Mouse (Mus musculus) forebrain, embryonic 15.5 days (tissue): ENCODE data around the gene Zfp853. TPM values are rescaled to one million over a fixed set of nuclear protein-coding genes. Genes with fewer than 3 reads are reported as not detected.

ENCODE experiments used
- ATAC-seq: fragments of 200-750 bp; cut with Nextera tagmentation; replicated peaks from 2 replicates; pipeline ENCODE4 v1.8.0; 2017; ENCODE audit warnings: mild to moderate bottlenecking, moderate TSS enrichment, moderate library complexity
- H3K27ac ChIP-seq: fragments of 300-500 bp; sonication (generic); replicated peaks from 2 replicates; pipeline ENCODE4 v1.5.1; 2015; ENCODE audit warnings: mild to moderate bottlenecking, inconsistent platforms
- H3K27me3 ChIP-seq: fragments of 300-500 bp; sonication (generic); 2 replicates; pipeline ENCODE4 v1.6.1; 2015; ENCODE audit warnings: inconsistent platforms
- H3K36me3 ChIP-seq: fragments of 300-500 bp; sonication (generic); 2 replicates; pipeline ENCODE4 v1.6.1; 2015; ENCODE audit warnings: mild to moderate bottlenecking, inconsistent platforms
- H3K4me1 ChIP-seq: fragments of 300-500 bp; sonication (generic); 2 replicates; pipeline ENCODE4 v1.6.1; 2015; ENCODE audit warnings: inconsistent platforms
- H3K4me2 ChIP-seq: fragments of 300-500 bp; sonication (generic); replicated peaks from 2 replicates; pipeline ENCODE4 v1.6.1; 2015; ENCODE audit warnings: mild to moderate bottlenecking, inconsistent platforms
- H3K4me3 ChIP-seq: fragments of 300-500 bp; sonication (generic); 2 replicates; pipeline ENCODE4 v1.5.1; 2015; ENCODE audit warnings: mild to moderate bottlenecking, inconsistent platforms
- H3K9ac ChIP-seq: fragments of 300-500 bp; sonication (generic); replicated peaks from 2 replicates; pipeline ENCODE4 v1.6.1; 2015; ENCODE audit warnings: mild to moderate bottlenecking, inconsistent platforms
- H3K9me3 ChIP-seq: fragments of 300-500 bp; sonication (generic); 2 replicates; pipeline ENCODE4 v1.6.1; 2016; ENCODE audit warnings: inconsistent platforms
- WGBS: fragments of 180-500 bp; shearing (Covaris S2); methylation state at CpG from one replicate; pipeline ENCODE4 v1.1.7; 2015; ENCODE audit warnings: mixed read lengths; 5-methylcytosine and 5-hydroxymethylcytosine counted together
- polyA plus RNA-seq: library from polyadenylated mRNA; unstranded; fragments of >200 nt; fragmentation: Nextera tagmentation; extraction: Ambion mirVana; gene quantifications from 2 replicates; pipeline ENCODE4 v1.2.1, GENCODE M21; 2015

Gene Zfp853
- polyA plus RNA-seq, 1 experiment from 2014 or later: not detected

DNA sequence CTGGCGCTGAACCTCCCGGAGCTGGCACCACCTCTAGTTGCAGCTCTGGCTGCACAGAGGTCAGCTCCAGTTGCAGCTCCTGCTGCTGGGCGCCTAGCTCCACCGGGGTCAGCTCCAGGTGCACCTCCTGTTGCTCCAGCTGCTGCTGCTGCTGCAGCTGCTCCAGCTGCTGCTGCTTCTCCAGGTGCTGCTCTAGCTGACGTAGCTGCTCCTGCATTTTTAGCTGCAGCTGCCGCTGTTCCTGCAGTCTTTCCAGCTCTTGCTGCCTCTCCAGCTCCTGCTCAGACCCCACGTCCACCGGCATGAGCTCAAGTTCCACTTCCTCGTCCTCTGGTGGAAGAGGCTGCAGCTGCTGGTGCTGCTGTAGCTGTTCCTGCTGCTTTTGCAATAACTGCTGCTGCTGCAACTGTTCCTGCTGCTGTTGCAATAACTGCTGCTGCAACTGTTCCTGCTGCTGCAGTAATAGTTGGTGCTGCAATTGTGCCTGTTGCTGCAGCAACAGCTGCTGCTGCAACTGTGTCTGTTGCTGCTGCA lies 5.0 kb downstream of the Zfp853 start:
- no peak overlapping the region for H3K9ac ChIP-seq
- H3K4me3 ChIP-seq: peak overlapping the region; percentile 21; the same call in 1 of the 2 replicates
- no peaks in the 10 kb centered on the region for H3K36me3 ChIP-seq
- H3K4me2 ChIP-seq: peak overlapping the region; percentile 24; the same call in 1 of the 2 replicates
- no peak overlapping the region for H3K27ac ChIP-seq
- WGBS: 20% methylated on average over 9 of the region's 9 CpGs
- peaks cover 16% of the 10 kb centered on the region for H3K4me1 ChIP-seq
- peaks cover 44% of the 10 kb centered on the region for H3K27me3 ChIP-seq
- H3K9me3 ChIP-seq: no peaks in the 10 kb centered on the region
- no peak for ATAC-seq

- ATAC-seq: 0 out of 2 replicates have a peak, but pooled peaks have one; percentile 16
- Histone ChIP-seq H3K9me3 (no peaks in the 10 kb centered on the region), H3K4me3 (peak overlapping the region; percentile 21), H3K4me2 (peak overlapping the region; percentile 24), H3K36me3 (no peaks in the 10 kb centered on the region), H3K4me1 (peaks cover 10% of the 10 kb centered on the region; the same call in 1 of the 2 replicates), H3K27ac (no peak overlapping the region), H3K27me3 (peaks cover 41% of the 10 kb centered on the region), H3K9ac (no peak overlapping the region)
- 3% methylated on average over 48 of the region's 48 CpGs for WGBS
Measured at GRCm38 (mm10) chr5:143287774-143288328, 5.6 kb downstream of the Zfp853 start.

DNA sequence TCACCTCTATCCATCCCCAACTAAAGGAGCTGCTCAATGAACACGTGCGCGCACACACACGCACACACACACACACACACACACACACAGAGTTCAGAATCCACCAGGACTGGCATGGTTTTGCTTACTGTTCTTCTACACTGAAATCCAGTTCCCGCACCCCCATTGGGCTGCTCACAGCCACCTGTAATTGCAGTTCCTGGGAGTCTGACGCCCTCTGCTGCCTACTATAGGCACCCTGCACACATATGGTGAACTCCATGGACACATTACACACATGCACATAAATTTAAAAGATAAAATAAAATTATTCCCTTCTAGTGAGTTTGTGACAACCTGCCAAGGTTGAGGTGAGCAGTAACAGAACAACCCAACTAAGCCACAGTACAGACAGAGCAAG lies 8.7 kb downstream of the Zfp853 start:
- H3K27ac ChIP-seq: no peak overlapping the region
- H3K4me1 ChIP-seq: peaks cover 9% of the 10 kb centered on the region; the same call in 1 of the 2 replicates
- WGBS: 38% methylated on average over 6 of the region's 6 CpGs
- no peak overlapping the region for H3K4me3 ChIP-seq
- H3K36me3 ChIP-seq: no peaks in the 10 kb centered on the region
- H3K27me3 ChIP-seq: peaks cover 27% of the 10 kb centered on the region
- H3K9ac ChIP-seq: no peak overlapping the region
- H3K4me2 ChIP-seq: no peak overlapping the region
- ATAC-seq: no peak
- H3K9me3 ChIP-seq: no peaks in the 10 kb centered on the region

DNA sequence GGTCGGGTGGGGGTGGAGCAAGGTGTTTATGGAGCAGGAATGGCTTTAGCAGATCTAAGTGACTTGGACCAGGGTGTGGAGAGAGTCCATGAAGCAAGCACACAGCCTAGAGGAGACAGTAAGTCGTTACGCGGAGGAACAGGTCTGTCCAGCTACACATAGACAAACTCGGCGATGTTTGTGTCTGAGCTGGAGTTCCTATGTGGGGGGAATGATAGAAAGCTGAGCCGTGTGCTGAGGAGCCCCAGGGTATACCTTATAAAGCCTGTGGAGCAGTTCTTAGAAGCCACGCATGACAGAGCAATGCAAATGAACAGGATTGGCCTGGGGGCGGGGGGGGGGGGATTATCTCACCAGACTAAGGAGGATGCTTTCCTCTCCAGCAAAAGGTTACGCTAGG lies 14.2 kb downstream of the Zfp853 start:
- H3K9ac ChIP-seq: no peak overlapping the region
- 40% methylated on average over 10 of the region's 10 CpGs for WGBS
- H3K27ac ChIP-seq: no peak overlapping the region
- no peak for ATAC-seq
- H3K36me3 ChIP-seq: no peaks in the 10 kb centered on the region
- H3K4me1 ChIP-seq: no peaks in the 10 kb centered on the region
- no peak overlapping the region for H3K4me3 ChIP-seq
- no peaks in the 10 kb centered on the region for H3K9me3 ChIP-seq
- no peaks in the 10 kb centered on the region for H3K27me3 ChIP-seq
- H3K4me2 ChIP-seq: no peak overlapping the region

DNA sequence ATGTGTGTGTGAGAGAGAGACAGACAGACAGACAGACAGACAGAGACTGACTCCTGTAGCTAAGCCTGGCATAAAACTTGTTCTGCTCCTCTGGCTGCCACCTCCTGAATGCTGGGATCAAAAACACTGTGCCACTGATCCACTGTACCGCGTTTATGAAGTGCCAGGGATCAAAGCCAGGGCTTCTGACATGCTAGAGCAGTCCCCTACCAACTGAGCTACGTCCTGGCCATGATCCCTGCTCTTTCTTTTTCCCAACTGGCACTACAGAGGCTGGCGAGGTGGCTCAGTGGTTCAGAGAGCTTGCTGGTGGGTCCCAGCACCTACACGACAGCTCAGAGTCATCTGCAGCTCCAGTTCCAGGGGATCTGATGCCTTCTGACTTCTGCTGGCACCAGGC lies 17.7 kb downstream of the Zfp853 start:
- no peak for ATAC-seq
- H3K4me2 ChIP-seq: no peak overlapping the region
- H3K4me1 ChIP-seq: peaks cover 4% of the 10 kb centered on the region
- H3K27ac ChIP-seq: no peak overlapping the region
- no peaks in the 10 kb centered on the region for H3K9me3 ChIP-seq
- WGBS: 40% methylated on average over 5 of the region's 5 CpGs
- H3K36me3 ChIP-seq: no peaks in the 10 kb centered on the region
- H3K4me3 ChIP-seq: no peak overlapping the region
- H3K9ac ChIP-seq: no peak overlapping the region
- no peaks in the 10 kb centered on the region for H3K27me3 ChIP-seq

GRCm38 (mm10) chr5:143272540-143273330 lies 20.7 kb downstream of the Zfp853 start:
- Histone ChIP-seq H3K9ac (no peak overlapping the region), H3K36me3 (no peaks in the 10 kb centered on the region), H3K4me3 (no peak overlapping the region), H3K4me2 (no peak overlapping the region), H3K4me1 (peaks cover 21% of the 10 kb centered on the region), H3K27ac (peak overlapping the region; percentile 3; the same call in 1 of the 2 replicates), H3K9me3 (no peaks in the 10 kb centered on the region), H3K27me3 (no peaks in the 10 kb centered on the region)
- no peak for ATAC-seq
- 74% methylated on average over 16 of the region's 16 CpGs for WGBS

- Histone ChIP-seq H3K9ac (no peak overlapping the region), H3K4me2 (no peak overlapping the region), H3K4me3 (no peak overlapping the region), H3K9me3 (no peaks in the 10 kb centered on the region), H3K4me1 (peaks cover 21% of the 10 kb centered on the region), H3K27ac (no peak overlapping the region), H3K36me3 (no peaks in the 10 kb centered on the region), H3K27me3 (no peaks in the 10 kb centered on the region)
- 82% methylated on average over 3 of the region's 3 CpGs for WGBS
- ATAC-seq: no peak
Measured at GRCm38 (mm10) chr5:143272108-143272507, 21.3 kb downstream of the Zfp853 start.

GRCm38 (mm10) chr5:143271642-143272041 lies 21.8 kb downstream of the Zfp853 start:
- no peak for ATAC-seq
- no peak overlapping the region for H3K4me3 ChIP-seq
- no peaks in the 10 kb centered on the region for H3K9me3 ChIP-seq
- no peaks in the 10 kb centered on the region for H3K27me3 ChIP-seq
- H3K4me2 ChIP-seq: no peak overlapping the region
- no peaks in the 10 kb centered on the region for H3K36me3 ChIP-seq
- WGBS: 91% methylated on average over 6 of the region's 6 CpGs
- no peak overlapping the region for H3K9ac ChIP-seq
- peaks cover 24% of the 10 kb centered on the region for H3K4me1 ChIP-seq
- H3K27ac ChIP-seq: no peak overlapping the region

- no peaks in the 10 kb centered on the region for H3K27me3 ChIP-seq
- peak overlapping the region; percentile 78 for H3K4me3 ChIP-seq
- H3K4me2 ChIP-seq: peak overlapping the region; percentile 89
- no peak; the same call in 1 of the 2 replicates for ATAC-seq
- H3K36me3 ChIP-seq: no peaks in the 10 kb centered on the region
- H3K9me3 ChIP-seq: no peaks in the 10 kb centered on the region
- WGBS: 2% methylated on average over 12 of the region's 12 CpGs
- H3K4me1 ChIP-seq: peaks cover 24% of the 10 kb centered on the region
- peak overlapping the region; percentile 77 for H3K27ac ChIP-seq
- peak overlapping the region; percentile 87 for H3K9ac ChIP-seq
Measured at GRCm38 (mm10) chr5:143270151-143270519, 23.3 kb downstream of the Zfp853 start.

- peak within 1 kb of the TSS; percentile 89 for H3K4me2 ChIP-seq
- peaks cover 24% of the 10 kb centered on the region for H3K4me1 ChIP-seq
- H3K9me3 ChIP-seq: no peaks in the 10 kb centered on the region
- H3K9ac ChIP-seq: peak within 1 kb of the TSS; percentile 87
- 0 out of 2 replicates have a peak, but pooled peaks cover 3% of the 10 kb centered on the region for H3K36me3 ChIP-seq
- ATAC-seq: peak; percentile 85
- WGBS: 1% methylated on average over 69 of the region's 79 CpGs
- no peaks in the 10 kb centered on the region for H3K27me3 ChIP-seq
- H3K27ac ChIP-seq: peak within 1 kb of the TSS; percentile 77
- peak within 1 kb of the TSS; percentile 78 for H3K4me3 ChIP-seq
Measured at GRCm38 (mm10) chr5:143269363-143270150, 23.9 kb downstream of the Zfp853 start, which contains the start of gene Zfp316. TSS of gene Zfp316 (minus strand) at chr5:143270022.

- 0 out of 2 replicates have a peak, but pooled peaks have one; percentile 2 for ATAC-seq
- Histone ChIP-seq H3K36me3 (peaks cover 8% of the 10 kb centered on the region; the same call in 1 of the 2 replicates), H3K27ac (peak overlapping the region; percentile 77), H3K4me3 (peak overlapping the region; percentile 78), H3K9me3 (no peaks in the 10 kb centered on the region), H3K4me1 (peaks cover 24% of the 10 kb centered on the region), H3K4me2 (peak overlapping the region; percentile 89), H3K9ac (peak overlapping the region; percentile 87), H3K27me3 (no peaks in the 10 kb centered on the region)
- 30% methylated on average over 8 of the region's 8 CpGs for WGBS
Measured at GRCm38 (mm10) chr5:143268985-143269362, 24.4 kb downstream of the Zfp853 start.
